Mouse (Mus musculus): Measurements from ENCODE around the gene Prmt9.

Prmt9 gene

DNA sequence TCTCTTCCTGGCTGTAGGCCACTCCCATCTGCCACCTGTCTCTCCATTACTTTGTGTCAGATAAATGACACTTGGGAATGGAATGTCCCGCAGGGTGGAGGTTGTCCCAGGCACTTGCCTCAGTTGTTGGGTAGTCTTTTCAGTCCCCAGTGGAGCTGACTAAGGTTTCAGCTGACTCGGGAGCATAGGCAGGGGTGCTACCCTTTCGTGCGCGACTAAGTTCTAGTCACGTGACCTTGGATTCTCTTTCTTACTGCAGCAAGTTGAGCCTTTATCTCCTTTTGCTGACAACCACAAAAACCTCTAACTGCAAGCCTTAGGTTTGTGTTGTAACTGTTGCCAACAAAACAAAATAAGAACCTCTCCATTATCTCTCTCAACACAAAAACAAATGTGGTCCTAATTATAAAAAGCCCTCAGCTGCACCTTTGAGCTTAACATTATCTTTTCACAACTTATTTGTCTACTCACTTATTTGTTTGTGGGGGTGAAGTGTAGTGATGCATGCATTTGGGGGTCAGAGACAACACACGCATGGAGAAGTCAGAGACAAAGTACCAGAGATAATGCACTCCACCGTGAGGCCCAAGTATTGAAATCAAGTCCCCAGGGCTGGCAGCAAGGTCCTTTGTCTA lies 14.7 kb upstream of the Prmt9 start:
- DNase-seq = no peak

GRCm38 (mm10) chr8:77535026-77535595 lies 14.1 kb upstream of the Prmt9 start:
- peak; percentile 78 to 84 for DNase-seq

- DNase-seq = no peak
Observed at GRCm38 (mm10) chr8:77536821-77537220, 12.4 kb upstream of the Prmt9 start.

DNA sequence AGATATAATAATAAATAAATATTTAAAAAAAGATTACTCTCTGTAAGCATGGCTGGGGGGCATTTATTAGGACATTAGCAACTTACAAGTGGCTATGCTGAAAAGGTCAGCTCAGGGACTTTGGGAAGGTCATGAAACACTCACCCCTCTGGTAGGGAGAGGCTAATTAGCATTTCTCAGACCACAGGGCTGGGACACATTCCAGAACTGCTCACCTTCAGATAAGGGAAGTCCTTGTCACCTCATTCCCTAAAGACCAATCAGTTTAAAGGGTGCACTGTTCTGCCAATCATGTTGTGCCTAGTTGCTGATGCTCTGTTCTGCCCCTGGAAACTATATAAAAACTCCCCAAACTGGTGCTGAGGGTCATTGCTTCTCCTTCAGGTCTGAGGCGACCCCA lies 10.9 kb upstream of the Prmt9 start:
- DNase-seq = no peak

- DNase-seq = no peak
Observed at GRCm38 (mm10) chr8:77543152-77543777, 5.9 kb upstream of the Prmt9 start.

DNA sequence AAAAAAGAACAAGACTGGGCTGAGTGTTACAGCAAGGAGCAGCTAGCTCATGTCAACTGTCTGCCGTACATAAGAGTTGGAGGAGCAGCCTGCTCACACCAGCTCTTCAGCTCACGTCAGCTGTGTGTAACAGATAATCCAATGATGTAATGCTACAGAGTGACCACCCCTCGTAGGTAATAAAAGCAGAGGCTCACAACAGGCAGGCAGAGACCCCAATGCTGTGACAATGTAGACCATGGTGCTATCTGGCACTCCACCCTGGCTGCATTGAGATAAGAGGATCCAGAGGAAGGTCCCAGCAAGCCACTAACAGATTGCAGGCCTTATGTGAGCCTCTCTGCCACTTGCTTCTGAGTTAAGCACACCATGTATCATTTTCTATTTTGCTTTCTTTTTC lies 4.8 kb upstream of the Prmt9 start:
- no peak for DNase-seq

DNA sequence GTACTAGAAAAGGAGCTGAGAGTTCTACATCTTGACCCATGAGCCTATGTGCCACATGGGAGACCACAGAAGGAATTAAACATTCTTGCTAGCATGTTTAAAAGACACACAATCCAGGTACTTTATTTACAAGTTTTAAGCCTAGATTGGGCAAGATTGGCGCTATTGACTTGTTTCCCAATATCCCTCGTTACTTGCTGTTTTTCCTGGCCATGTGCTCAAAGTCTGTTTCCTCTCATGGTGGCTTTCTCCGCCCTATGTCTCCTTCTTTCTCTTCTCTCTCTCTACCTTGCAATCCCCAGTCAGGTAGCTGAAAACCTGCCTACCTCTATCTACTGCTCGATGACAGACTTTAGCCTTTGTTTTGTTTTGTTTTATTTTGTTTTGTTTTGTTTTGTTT lies 3.6 kb upstream of the Prmt9 start:
- no peak for DNase-seq

GRCm38 (mm10) chr8:77549881-77550580 lies 834 bp downstream of the Prmt9 start:
- peak; percentile 26 to 34 for DNase-seq

- no peak for DNase-seq
Observed at GRCm38 (mm10) chr8:77552491-77552890, 3.3 kb downstream of the Prmt9 start.

GRCm38 (mm10) chr8:77561441-77561840 lies 12.2 kb downstream of the Prmt9 start:
- DNase-seq = no peak

GRCm38 (mm10) chr8:77574229-77574628 lies 25.0 kb downstream of the Prmt9 start:
- DNase-seq = no peak

DNA sequence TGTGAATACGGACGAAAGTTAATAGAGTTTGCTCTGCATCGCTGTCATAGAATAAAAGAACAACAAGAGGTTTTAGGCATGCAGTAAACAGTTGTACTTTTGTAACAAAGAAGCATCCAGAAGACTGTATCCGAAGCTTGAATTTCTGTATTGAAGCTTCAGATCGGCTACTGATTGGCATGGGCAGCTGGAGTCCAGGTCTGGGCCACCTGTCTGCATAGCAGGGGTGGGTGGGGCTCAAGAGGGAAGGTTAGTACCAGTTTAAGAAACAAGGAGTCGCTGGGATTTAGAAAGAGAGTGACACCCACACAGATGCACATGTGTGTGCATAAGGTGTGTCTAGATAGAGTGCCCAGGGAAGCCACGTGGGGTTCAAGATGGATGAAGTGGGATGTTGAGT lies 28.5 kb downstream of the Prmt9 start:
- no peak for DNase-seq

- DNase-seq = no peak
Observed at GRCm38 (mm10) chr8:77584174-77584573, 35.0 kb downstream of the Prmt9 start.

GRCm38 (mm10) chr8:77609621-77610020 lies 60.4 kb downstream of the Prmt9 start:
- DNase-seq = no peak

GRCm38 (mm10) chr8:77610374-77610969 lies 61.3 kb downstream of the Prmt9 start, which contains the start of gene Tmem184c:
Tmem184c (minus strand) TSS chr8:77610698.
- DNase-seq = peak; percentile 97 to 99

DNA sequence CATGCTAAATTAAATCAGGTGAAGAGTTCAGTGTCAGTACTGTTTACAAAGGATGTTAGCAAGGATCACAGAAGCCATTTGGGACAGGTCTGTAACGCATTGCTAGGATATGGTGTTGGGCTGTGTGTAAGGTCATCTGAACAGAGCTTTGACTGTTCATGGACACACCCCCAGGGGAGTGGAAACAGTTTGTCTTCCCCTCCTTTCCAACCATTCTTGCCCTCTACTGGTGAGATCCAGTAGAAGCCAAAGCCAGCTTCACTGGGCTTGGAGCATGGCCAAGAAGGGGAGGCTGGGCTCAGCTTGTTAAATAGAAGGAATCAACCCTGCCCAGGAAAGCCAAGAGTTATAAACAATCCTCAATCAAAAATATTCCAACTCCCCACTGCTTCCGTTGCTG lies 68.7 kb downstream of the Prmt9 start:
- peak; percentile 6 to 9 for DNase-seq

DNA sequence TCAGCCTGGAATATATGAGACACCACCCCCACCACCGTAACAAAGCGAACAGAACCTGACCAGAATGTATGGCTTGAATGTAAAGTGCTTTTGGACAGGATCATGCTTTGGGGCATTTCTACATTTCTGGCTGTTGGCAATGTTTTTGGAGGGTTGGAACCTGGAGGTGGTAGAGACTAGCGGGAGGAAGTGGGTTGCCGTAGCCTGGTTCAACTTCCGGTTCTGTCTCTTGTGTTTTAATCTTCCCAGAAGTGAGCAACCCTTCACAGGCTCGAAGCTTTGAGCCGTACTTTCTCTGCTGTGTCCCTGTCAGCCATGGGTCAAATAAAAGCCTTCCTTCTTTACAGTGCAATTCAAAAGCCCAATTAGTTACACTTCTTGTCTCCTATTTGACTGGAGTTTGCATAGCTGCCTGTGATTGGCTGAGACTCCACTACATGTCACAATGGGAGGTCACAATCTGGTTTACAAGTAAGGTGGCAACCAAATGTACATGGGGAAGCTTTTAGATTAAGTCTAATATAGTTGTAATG lies 74.5 kb downstream of the Prmt9 start:
- no peak for DNase-seq

- DNase-seq = peak; percentile 68 to 70
Observed at GRCm38 (mm10) chr8:77629858-77630537, 80.8 kb downstream of the Prmt9 start.

DNA sequence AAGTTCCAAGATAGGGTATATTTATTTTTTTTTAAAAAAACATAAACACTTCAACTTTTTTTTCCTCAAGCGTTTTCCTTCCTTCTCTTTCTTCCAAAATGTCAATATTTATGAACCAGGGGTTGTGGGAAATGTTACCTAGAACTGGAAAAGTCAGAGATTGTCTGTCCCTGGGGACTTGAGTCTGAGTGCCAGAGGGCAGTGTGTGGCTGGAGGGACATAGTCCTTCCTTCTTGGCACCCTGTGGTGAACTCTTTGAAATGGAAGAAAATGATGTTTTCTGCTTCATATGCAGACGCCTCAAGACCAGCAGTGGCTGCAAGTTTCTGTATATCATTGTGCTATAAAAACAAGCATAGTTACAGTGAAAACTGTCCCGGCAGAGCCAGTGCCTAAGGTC lies 81.5 kb downstream of the Prmt9 start:
- no peak for DNase-seq

Measured in cerebellum, postnatal 36 days (tissue).